Mouse (Mus musculus) limb, embryonic 13.5 days (tissue): ENCODE data around the gene Strn4. TPM values are rescaled to one million over a fixed set of nuclear protein-coding genes. Genes with fewer than 3 reads are reported as not detected.

Experiments
- ATAC-seq: fragments of 200-750 bp; cut with Nextera tagmentation; 2 replicates; pipeline ENCODE4 v1.8.0; 2017; ENCODE audit warnings: low read depth, moderate number of reproducible peaks, moderate TSS enrichment; ENCODE audit not compliant: low FRiP score
- H3K27ac ChIP-seq: fragments of 300-500 bp; sonication (generic); 2 replicates; pipeline ENCODE4 v1.5.1; 2015; ENCODE audit warnings: inconsistent platforms, mild to moderate bottlenecking, moderate library complexity
- H3K27me3 ChIP-seq: fragments of 300-500 bp; sonication (generic); 2 replicates; pipeline ENCODE4 v1.6.1; 2015; ENCODE audit warnings: mild to moderate bottlenecking, inconsistent platforms
- H3K36me3 ChIP-seq: fragments of 300-500 bp; sonication (generic); 2 replicates; pipeline ENCODE4 v1.6.1; 2015; ENCODE audit warnings: inconsistent platforms, mild to moderate bottlenecking, moderate library complexity
- H3K4me1 ChIP-seq: fragments of 300-500 bp; sonication (generic); 2 replicates; pipeline ENCODE4 v1.6.1; 2015; ENCODE audit warnings: inconsistent platforms
- H3K4me2 ChIP-seq: fragments of 300-500 bp; sonication (generic); replicated peaks from 2 replicates; pipeline ENCODE4 v1.6.1; 2015; ENCODE audit warnings: inconsistent platforms, mild to moderate bottlenecking, moderate library complexity
- H3K4me3 ChIP-seq: fragments of 300-500 bp; sonication (generic); 2 replicates; pipeline ENCODE4 v1.5.1; 2015; ENCODE audit warnings: moderate library complexity, mild to moderate bottlenecking, inconsistent platforms
- H3K9ac ChIP-seq: fragments of 300-500 bp; sonication (generic); 2 replicates; pipeline ENCODE4 v1.6.1; 2015; ENCODE audit warnings: mild to moderate bottlenecking, inconsistent platforms
- H3K9me3 ChIP-seq: fragments of 300-500 bp; sonication (generic); 2 replicates; pipeline ENCODE4 v1.6.1; 2016; ENCODE audit warnings: inconsistent platforms
- WGBS: fragments of 180-500 bp; shearing (Covaris S2); methylation state at CpG from one replicate; pipeline ENCODE4 v1.1.7; 2015; 5-methylcytosine and 5-hydroxymethylcytosine counted together
- polyA plus RNA-seq: library from polyadenylated mRNA; unstranded; fragments of >200 nt; fragmentation: Nextera tagmentation; extraction: Ambion mirVana; gene quantifications from 2 replicates; pipeline ENCODE4 v1.2.1, GENCODE M21; 2015

The Strn4 gene
- polyA plus RNA-seq, 1 experiment from 2014 or later, result 124 TPM

- H3K9ac ChIP-seq, result no peak overlapping the region
- H3K36me3 ChIP-seq, result peaks cover 42% of the 10 kb centered on the region
- ATAC-seq, result no peak
- peaks cover 26% of the 10 kb centered on the region for H3K4me1 ChIP-seq
- no peaks in the 10 kb centered on the region for H3K9me3 ChIP-seq
- H3K4me2 ChIP-seq, result peak overlapping the region; percentile 91
- H3K27ac ChIP-seq, result peak overlapping the region; percentile 93
- peak overlapping the region; percentile 38 for H3K4me3 ChIP-seq
- no peaks in the 10 kb centered on the region for H3K27me3 ChIP-seq
- WGBS, result 4% methylated on average over 17 of the region's 17 CpGs
These were observed 58.5 kb downstream of the Strn4 start for GRCm38 (mm10) chr7:16874190-16874589.

- peak overlapping the region; percentile 94 for H3K4me3 ChIP-seq
- H3K27me3 ChIP-seq, result no peaks in the 10 kb centered on the region
- 0% methylated on average over 33 of the region's 33 CpGs for WGBS
- peak overlapping the region; percentile 91 for H3K4me2 ChIP-seq
- H3K9ac ChIP-seq, result no peak overlapping the region
- peak; percentile 95 for ATAC-seq
- H3K27ac ChIP-seq, result peak overlapping the region; percentile 93
- no peaks in the 10 kb centered on the region for H3K9me3 ChIP-seq
- H3K36me3 ChIP-seq, result peaks cover 40% of the 10 kb centered on the region
- H3K4me1 ChIP-seq, result peaks cover 24% of the 10 kb centered on the region
These were observed 59.1 kb downstream of the Strn4 start for GRCm38 (mm10) chr7:16874756-16875309.

- peak within 1 kb of the TSS; percentile 93 for H3K27ac ChIP-seq
- peak within 1 kb of the TSS; percentile 93 for H3K9ac ChIP-seq
- H3K36me3 ChIP-seq, result peaks cover 38% of the 10 kb centered on the region
- peak within 1 kb of the TSS; percentile 91 for H3K4me2 ChIP-seq
- WGBS, result 0% methylated on average over 1 of the region's 1 CpGs
- H3K4me1 ChIP-seq, result peaks cover 24% of the 10 kb centered on the region
- H3K9me3 ChIP-seq, result no peaks in the 10 kb centered on the region
- H3K4me3 ChIP-seq, result peak within 1 kb of the TSS; percentile 94
- no peak for ATAC-seq
- no peaks in the 10 kb centered on the region for H3K27me3 ChIP-seq
These were observed 59.4 kb downstream of the Strn4 start, which contains the start of gene Dact3 for GRCm38 (mm10) chr7:16875310-16875325. Gene Dact3 (plus strand): TSS chr7:16875317.

DNA sequence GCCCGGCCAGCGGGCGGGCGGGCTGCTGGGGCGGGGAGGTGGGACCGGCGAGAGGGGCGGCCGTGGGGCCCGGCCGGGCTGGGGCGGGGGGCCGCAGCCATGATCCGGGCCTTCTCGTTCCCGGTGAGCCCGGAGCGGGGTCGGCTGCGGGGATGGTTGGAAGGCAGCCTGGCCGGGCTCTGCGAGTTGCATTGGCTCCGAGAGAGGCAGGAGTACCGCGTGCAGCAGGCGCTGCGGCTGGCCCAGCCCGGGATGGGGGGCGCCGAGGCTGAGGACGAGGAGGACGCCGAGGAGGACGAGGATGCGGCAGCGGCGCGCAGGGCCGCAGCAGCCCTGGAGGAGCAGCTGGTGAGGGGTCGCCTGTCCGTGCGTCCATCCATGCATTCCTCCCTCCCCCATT, 59.6 kb downstream of the Strn4 start:
- Histone ChIP-seq H3K36me3 (peaks cover 38% of the 10 kb centered on the region), H3K9me3 (no peaks in the 10 kb centered on the region), H3K27ac (peak overlapping the region; percentile 93), H3K27me3 (no peaks in the 10 kb centered on the region), H3K4me1 (peaks cover 26% of the 10 kb centered on the region), H3K4me2 (peak overlapping the region; percentile 91), H3K4me3 (peak overlapping the region; percentile 94), H3K9ac (peak overlapping the region; percentile 93)
- ATAC-seq, result no peak
- WGBS, result under 1% methylated on average over 41 of the region's 42 CpGs

GRCm38 (mm10) chr7:16876006-16876405, 60.3 kb downstream of the Strn4 start:
- H3K9me3 ChIP-seq, result no peaks in the 10 kb centered on the region
- peaks cover 33% of the 10 kb centered on the region for H3K36me3 ChIP-seq
- no peak for ATAC-seq
- peak overlapping the region; percentile 94 for H3K4me3 ChIP-seq
- peak overlapping the region; percentile 93 for H3K27ac ChIP-seq
- H3K4me2 ChIP-seq, result peak overlapping the region; percentile 91
- H3K27me3 ChIP-seq, result no peaks in the 10 kb centered on the region
- WGBS, result 4% methylated on average over 11 of the region's 11 CpGs
- peak overlapping the region; percentile 93 for H3K9ac ChIP-seq
- H3K4me1 ChIP-seq, result peaks cover 33% of the 10 kb centered on the region

DNA sequence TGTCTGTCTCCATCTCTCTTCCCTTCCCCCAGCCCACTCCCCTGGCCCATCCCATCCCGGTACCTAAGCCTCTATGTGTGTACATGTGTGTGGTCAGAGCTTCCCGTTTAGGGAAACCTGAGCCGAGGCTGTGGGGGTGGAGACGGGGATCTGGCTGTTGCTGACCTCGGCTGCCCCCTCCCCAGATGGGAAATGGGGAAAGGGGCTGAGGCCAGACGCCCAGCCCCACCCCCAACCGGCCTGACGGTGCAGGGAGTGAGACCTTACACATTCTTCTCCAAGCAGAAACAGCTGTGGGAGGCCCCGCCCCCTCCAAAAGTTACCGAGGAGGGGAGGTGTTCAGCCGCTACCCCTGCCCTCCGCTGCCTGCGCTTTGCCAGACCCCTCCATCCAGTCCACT, 60.9 kb downstream of the Strn4 start:
- H3K4me1 ChIP-seq, result peaks cover 34% of the 10 kb centered on the region
- H3K36me3 ChIP-seq, result peaks cover 33% of the 10 kb centered on the region
- H3K27me3 ChIP-seq, result no peaks in the 10 kb centered on the region
- H3K4me3 ChIP-seq, result peak overlapping the region; percentile 94
- H3K9me3 ChIP-seq, result no peaks in the 10 kb centered on the region
- H3K4me2 ChIP-seq, result peak overlapping the region; percentile 91
- peak overlapping the region; percentile 93 for H3K27ac ChIP-seq
- ATAC-seq, result peak; percentile 16
- peak overlapping the region; percentile 93 for H3K9ac ChIP-seq
- 0% methylated on average over 12 of the region's 13 CpGs for WGBS

GRCm38 (mm10) chr7:16877717-16878116, 62.0 kb downstream of the Strn4 start:
- Histone ChIP-seq H3K36me3 (peaks cover 34% of the 10 kb centered on the region), H3K9me3 (no peaks in the 10 kb centered on the region), H3K4me2 (peak overlapping the region; percentile 91), H3K27me3 (no peaks in the 10 kb centered on the region), H3K27ac (no peak overlapping the region), H3K9ac (no peak overlapping the region), H3K4me3 (no peak overlapping the region), H3K4me1 (peaks cover 34% of the 10 kb centered on the region)
- WGBS, result 83% methylated on average over 3 of the region's 3 CpGs
- ATAC-seq, result no peak

GRCm38 (mm10) chr7:16879796-16880547, 64.3 kb downstream of the Strn4 start:
- Histone ChIP-seq H3K36me3 (peaks cover 56% of the 10 kb centered on the region), H3K9ac (peak overlapping the region; percentile 54), H3K4me3 (0 out of 2 replicates have a peak overlapping the region, but pooled peaks have one; percentile 10), H3K4me1 (peaks cover 31% of the 10 kb centered on the region), H3K27me3 (no peaks in the 10 kb centered on the region), H3K9me3 (peaks cover 6% of the 10 kb centered on the region; the same call in 1 of the 2 replicates), H3K4me2 (peak overlapping the region; percentile 38), H3K27ac (peak overlapping the region; percentile 90)
- 22% methylated on average over 9 of the region's 9 CpGs for WGBS
- 0 out of 2 replicates have a peak, but pooled peaks have one; percentile 6 for ATAC-seq

GRCm38 (mm10) chr7:16880615-16881014, 64.9 kb downstream of the Strn4 start:
- Histone ChIP-seq H3K27ac (peak overlapping the region; percentile 90), H3K4me2 (peak overlapping the region; percentile 38), H3K9ac (peak overlapping the region; percentile 54), H3K9me3 (peaks cover 12% of the 10 kb centered on the region), H3K27me3 (no peaks in the 10 kb centered on the region), H3K36me3 (peaks cover 63% of the 10 kb centered on the region), H3K4me1 (peaks cover 31% of the 10 kb centered on the region), H3K4me3 (no peak overlapping the region)
- no peak for ATAC-seq
- 18% methylated on average over 5 of the region's 5 CpGs for WGBS

GRCm38 (mm10) chr7:16883162-16883561, 67.5 kb downstream of the Strn4 start:
- Histone ChIP-seq H3K9me3 (peaks cover 21% of the 10 kb centered on the region), H3K4me2 (no peak overlapping the region), H3K4me3 (no peak overlapping the region), H3K27me3 (no peaks in the 10 kb centered on the region), H3K36me3 (peaks cover 85% of the 10 kb centered on the region), H3K4me1 (peaks cover 19% of the 10 kb centered on the region), H3K27ac (no peak overlapping the region; the same call in 1 of the 2 replicates), H3K9ac (no peak overlapping the region)
- ATAC-seq, result no peak
- WGBS, result 92% methylated on average over 6 of the region's 6 CpGs

- Histone ChIP-seq H3K36me3 (peaks cover 82% of the 10 kb centered on the region), H3K4me2 (no peak overlapping the region), H3K27ac (no peak overlapping the region), H3K4me3 (no peak overlapping the region), H3K27me3 (no peaks in the 10 kb centered on the region), H3K9ac (no peak overlapping the region), H3K9me3 (peaks cover 21% of the 10 kb centered on the region), H3K4me1 (peaks cover 23% of the 10 kb centered on the region)
- ATAC-seq, result no peak
- WGBS, result 62% methylated on average over 4 of the region's 4 CpGs
These were observed 68.6 kb downstream of the Strn4 start for GRCm38 (mm10) chr7:16884334-16884733.

DNA sequence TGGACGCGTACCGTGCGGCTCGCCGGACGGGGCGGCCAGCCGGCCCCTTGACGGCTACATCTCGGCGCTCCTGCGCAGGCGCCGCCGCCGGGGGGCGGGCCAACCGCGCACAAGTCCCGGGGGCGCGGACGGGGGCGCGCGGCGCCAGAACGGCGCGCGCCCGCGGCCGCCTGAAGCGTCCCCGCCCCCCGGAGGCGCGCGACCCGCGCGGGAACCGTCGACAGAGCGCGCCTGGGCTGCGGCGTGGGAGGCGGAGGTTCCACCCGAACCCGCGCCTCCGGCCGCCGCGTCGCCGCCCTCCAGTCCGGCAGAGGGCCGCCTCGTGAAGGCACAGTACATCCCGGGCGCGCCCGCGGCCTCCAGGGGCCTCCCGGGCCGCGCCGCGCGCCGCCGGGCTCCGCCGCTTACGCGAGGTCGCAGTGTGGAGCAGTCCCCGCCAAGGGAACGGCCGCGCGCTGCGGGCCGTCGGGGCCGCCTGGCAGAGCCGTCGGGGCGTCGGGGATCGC, 69.6 kb downstream of the Strn4 start:
- H3K4me2 ChIP-seq, result peak overlapping the region; percentile 44
- H3K4me3 ChIP-seq, result peak overlapping the region; percentile 34
- H3K9ac ChIP-seq, result 0 out of 2 replicates have a peak overlapping the region, but pooled peaks have one; percentile 19
- H3K27ac ChIP-seq, result no peak overlapping the region; the same call in 1 of the 2 replicates
- 28% methylated on average over 87 of the region's 95 CpGs for WGBS
- peaks cover 20% of the 10 kb centered on the region for H3K4me1 ChIP-seq
- ATAC-seq, result no peak
- H3K9me3 ChIP-seq, result peaks cover 21% of the 10 kb centered on the region
- peaks cover 85% of the 10 kb centered on the region for H3K36me3 ChIP-seq
- H3K27me3 ChIP-seq, result no peaks in the 10 kb centered on the region
